Mouse (Mus musculus): ENCODE data around the gene 1700088E04Rik. TPM values are rescaled to one million over a fixed set of nuclear protein-coding genes. Genes with fewer than 3 reads are reported as not detected.

1700088E04Rik gene
- total RNA-seq (2021) (1 to 10 TPM; 5.2 to 9.9 TPM), polyA plus RNA-seq (2012; rRNA removed) (8.1 and 10.8 TPM in 2 replicates)
- long read RNA-seq, partial matches to known transcripts = 2 of 11 reads
- long read RNA-seq, other reads (novel, unspliced or antisense) = 3 of 11 reads

DNA sequence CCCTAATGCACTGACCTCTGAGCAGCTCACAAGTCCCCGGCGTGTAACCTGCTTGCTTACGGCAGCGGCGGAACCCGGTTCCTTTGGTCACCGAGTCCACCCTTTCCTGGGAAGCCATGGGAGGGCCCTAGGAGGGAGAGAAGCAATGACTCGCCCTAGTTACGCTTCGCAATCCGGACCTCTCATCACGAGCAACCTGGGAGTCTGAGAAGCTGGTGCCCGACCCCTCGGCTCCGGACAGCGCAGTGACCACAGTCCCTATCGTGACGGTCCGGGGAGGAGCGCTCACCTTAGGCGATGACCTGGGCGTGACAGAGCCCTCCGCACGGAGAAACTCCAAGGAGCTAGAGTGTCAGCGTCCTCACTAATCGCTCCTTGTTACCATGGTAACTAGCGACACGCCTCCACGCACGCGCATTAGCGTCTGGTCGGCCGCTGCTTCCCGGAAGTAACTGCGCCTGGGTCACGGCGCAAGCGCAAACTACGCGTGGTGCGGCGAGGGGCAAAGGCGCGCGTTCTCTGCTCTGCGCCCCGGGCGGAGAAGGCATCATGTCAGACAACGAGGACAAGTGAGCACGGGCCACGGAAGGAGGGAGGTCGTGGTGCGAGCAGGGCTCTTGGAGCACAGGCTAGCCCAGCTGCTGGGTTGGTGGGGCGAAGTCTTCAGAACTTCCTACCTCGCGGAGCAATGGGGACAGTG, at the start of gene 1700088E04Rik, which contains the start of gene Polr2f:
TSS of gene 1700088E04Rik (minus strand) at position 388 of the 700 bp plus-strand sequence.
TSS of gene Polr2f (plus strand) at position 144 of the 700 bp plus-strand sequence.
- peak; percentile 96 for DNase-seq

DNA sequence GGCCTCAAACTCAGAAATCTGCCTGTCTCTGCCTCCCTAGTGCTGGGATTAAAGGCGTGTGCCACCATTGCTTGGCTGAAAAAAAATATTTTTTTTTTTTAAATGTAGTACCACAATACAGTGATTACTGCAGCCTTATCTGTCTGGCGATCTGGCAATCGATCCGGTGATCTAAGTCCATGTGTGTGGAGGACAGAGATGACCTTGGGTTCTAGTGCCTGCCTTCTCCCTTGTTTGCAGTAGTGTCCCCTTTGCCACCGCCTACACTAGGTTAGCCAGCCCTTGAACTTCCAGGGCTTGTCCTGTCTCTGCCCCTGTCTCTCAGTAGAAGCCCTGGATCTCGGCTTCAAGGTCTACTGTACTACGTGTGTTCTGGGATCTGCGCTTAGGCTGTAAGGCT, 46.8 kb upstream of the 1700088E04Rik start:
- no peak for DNase-seq

DNA sequence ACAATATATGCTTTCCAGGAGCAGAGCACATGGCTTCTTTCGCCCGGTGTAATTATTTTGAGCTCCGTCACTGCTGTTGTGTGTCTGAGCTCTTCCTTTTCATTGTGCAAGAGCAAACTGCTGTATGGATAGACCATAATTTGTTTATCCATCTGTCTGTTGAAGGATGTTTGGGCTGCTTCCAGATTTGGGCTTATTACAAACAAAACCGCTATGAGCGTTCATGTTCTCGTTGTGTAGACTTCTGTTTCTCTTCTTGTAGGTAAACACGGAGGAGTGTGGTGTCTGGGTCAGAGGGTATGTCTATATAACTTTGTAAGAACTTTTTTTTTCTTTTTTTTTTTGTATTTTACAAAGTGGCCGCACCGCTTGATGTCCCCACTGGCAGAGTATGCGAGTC, 44.2 kb upstream of the 1700088E04Rik start:
- DNase-seq = no peak

DNA sequence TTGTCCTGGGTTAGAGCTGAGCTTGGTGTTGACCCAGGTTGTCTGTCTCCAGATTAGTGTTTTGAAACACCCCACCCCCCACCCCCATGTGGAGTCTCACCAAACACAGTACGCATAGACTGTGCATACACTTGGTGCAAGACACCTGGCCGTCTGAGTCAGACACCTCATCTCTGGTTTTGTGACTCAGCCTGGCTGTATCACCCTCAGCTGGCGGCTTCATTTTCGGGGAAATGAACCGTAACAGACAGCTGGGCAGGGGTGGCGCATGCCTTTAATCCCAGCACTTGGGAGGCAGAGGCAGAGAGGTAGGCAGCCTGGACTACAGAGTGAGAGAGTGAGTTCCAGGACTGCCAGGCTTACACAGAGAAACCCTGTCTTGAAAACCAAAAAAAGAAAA, 35.9 kb upstream of the 1700088E04Rik start:
- no peak for DNase-seq

DNA sequence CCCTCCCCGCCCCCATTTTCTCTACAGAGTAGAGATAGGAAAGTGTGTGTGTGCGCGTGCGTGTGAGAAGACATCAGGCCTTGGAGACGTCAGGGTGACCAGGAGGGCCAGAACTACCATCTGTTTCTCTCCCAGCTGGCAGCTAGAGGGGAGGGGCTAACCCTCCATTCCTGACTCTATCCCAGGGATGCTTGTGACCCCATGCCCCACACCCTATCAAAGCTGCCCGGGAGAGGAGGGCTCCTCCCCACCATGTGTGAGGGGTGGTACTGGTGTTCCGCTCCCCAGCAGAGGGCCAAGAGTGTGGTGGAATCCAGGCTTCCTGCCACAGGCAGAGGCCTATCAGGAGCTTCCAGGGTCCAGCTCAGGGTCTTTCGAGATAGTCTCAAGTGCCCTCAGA, 25.7 kb upstream of the 1700088E04Rik start:
- no peak for DNase-seq

DNA sequence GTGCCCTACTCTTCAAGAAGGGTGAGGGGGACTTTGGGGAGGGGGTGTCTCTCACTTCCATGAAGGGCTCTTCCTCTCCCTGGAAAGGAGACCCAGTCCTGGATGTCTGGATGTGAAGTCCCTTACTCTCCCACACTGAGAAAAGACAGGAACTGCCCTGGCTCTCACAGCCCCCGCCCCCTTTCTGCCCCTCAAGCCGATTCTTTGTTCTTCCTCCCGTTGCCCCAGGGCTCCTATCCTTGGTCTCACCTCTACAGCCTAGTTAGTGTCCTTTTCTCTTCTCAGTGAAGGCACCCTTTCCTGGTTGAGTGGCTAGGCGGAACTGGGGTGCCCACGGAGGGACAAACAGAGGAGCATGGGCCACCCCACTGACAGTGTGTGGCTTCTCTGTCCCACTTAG, 24.1 kb upstream of the 1700088E04Rik start, which contains the start of gene Sox10:
TSS of gene Sox10 (minus strand) at position 101 of the 400 bp plus-strand sequence.
- DNase-seq = no peak

DNA sequence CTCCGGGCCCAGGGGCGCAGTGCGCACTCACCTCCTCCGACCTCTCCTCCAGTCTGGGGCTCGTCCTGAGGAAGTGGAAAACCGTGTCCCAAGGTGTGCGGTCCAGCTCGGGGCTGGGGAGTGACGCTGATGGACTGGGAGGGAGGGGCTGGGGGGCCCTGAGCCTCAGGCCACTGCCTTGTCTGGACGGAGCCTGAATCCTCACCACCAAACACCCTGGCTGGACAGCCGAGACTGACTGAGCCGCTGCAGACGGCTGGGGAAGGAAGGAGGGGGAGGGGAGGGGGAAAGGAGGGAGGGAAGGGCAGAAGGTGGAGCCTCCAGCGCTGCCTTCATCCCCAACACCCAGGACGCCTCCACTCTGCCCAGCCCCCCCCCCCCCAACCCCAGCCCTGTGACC, 23.2 kb upstream of the 1700088E04Rik start:
- no peak for DNase-seq

DNA sequence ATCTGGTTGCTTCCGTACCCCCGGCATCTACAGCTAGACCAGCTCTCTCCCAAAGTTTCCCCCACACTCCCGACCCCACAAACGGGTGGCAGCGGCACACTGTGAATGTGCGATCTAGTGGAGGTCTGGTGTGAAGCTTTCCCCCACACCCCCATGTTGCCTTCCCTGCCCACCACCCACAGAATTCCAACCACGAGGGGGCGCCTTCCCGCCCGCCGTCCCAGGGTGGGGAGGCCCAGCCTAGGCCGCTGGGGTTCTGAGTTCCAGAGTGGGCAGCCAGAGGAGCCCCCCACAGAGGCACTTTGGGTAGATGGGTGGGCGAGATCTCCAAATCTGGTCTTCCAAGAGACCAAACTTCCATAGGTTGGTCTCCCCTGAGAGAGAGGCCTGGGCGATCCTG, 21.8 kb upstream of the 1700088E04Rik start:
- DNase-seq = no peak

DNA sequence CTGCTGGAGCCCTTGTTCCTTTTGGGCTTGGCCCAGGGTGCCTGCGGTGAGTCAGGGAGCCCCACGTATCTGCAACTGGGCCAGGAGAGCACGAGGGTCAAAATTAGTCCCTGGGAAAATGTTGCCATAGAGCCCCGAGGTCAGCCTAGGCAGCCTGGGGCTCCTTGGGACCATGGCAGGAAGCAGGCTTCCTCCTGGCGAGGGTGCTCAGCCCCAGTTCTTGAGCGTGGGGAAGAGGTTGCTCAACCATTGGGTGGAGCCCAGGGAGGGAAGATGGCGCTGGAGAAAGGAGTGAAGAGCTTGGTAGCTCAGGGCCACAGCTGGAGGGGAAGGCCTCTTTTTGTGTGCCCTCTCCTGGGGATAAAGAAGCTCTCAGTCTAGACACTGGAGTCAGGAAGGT, 21.2 kb upstream of the 1700088E04Rik start:
- no peak for DNase-seq

DNA sequence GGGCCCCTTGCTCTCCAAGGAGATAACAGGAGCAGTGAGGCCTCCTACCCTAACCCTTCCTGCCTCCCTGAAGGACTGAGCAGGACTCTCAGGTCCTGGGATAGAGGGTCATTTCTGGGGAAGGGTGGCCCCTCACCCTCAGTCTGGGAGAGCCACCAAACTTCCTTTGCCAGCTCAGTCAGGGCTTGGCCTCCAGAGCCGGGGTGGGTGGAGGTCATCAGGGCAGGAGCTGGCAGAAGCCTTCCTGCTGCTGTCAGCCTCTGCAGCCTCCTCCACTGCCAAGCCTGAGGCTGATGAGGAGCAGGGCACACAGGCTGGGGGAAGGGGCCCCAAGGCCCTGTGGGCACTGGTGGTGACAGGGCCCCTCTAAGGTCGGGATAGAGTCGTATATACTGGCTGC, 14.5 kb upstream of the 1700088E04Rik start:
- DNase-seq = peak; percentile 47

DNA sequence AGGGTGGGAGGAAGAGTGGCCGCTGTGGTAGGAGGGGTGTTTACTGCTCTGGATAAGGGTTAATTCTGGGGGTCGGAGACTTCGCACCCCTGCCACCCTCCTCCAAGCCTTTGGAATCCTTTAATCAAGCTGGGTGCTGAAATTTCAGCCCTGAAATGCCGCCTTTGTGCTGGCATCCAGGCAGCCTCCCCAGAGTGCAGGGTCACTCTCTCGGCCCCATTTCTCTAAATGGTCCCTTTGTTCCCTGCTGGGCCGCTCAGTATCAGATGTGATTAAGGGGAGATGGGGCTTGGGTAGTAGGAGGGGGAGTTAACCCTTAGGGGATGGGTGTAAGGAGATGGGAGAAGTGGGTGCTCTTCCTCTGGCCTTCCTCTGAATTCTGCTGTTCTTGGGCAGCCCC, 11.7 kb upstream of the 1700088E04Rik start:
- DNase-seq = no peak

DNA sequence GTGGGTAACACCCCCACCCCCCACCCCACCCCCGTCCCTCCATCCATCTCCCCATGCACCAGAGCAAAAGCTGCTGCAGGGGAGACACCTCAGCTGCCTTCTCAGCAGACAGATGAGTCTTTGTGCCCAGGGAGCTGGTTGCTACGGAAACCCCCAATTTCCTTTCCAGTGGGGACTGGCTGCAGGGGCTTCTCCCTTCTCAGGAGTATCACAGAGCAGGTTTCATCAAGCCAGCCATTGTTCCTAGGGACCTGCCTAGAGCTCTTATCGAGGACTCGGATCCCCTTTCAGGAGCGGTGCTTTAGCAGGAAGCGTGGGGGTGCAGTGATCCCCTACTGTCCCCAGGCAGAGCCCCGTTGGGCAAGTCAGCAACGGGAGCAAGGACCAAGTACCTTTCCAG, 10.8 kb upstream of the 1700088E04Rik start:
- DNase-seq = no peak

DNA sequence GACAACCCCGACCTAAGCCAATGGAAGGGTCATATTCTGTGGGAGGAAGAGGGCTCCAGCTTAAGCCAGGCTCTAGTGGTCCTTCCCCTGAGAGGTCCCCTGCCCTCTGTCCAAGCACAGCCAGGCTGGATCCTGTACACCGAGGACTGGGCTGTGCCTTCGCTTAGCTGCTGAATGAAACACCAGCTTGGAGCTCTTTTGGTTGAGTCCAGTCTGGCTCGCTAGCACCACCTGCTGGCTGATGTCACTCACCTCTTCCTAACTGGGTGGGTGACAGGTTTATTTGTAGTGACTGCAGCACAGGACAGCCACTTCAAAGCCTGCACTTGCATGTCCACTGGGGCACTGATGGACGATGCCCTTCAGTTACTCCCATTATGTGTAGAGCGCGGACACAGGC, 7.5 kb upstream of the 1700088E04Rik start:
- peak; percentile 80 for DNase-seq

DNA sequence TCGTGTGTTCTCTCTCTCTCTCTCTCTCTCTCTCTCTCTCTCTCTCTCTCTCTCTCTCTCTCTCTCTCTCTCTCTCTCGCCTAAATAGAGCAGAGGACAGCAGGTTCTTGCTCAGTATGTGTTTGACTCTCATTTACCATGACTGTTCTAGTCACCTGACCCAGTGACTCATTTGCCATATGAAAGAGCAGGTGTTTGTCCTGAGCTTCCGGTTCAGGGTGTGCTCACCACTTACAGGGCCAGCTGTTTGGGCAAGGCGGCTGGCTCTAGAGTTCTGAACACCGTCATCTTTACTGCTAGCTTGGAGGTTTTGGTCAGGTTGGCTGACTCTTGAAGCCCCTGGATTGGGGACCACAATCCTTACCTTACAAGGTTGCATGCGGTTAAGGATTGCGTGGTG, 4.5 kb upstream of the 1700088E04Rik start:
- no peak for DNase-seq

DNA sequence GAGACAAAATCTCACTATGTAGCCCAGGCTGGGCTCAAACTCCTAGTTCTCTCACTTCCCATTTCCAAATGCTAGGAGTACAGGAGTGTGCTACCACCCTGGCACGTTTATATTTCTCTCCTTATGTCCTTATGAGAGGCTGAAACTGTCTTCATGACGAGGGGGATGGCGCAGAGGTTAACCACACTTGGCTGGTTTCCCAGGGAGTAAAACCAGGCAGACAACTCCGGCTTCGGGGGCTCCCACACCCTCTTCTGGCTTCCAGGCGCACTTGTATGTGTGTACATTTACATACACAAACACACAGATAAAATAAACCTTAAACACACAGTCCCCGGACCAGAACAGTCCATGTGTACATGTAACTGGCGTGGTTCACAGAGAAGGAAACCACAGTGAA, 3.0 kb upstream of the 1700088E04Rik start:
- DNase-seq = no peak

DNA sequence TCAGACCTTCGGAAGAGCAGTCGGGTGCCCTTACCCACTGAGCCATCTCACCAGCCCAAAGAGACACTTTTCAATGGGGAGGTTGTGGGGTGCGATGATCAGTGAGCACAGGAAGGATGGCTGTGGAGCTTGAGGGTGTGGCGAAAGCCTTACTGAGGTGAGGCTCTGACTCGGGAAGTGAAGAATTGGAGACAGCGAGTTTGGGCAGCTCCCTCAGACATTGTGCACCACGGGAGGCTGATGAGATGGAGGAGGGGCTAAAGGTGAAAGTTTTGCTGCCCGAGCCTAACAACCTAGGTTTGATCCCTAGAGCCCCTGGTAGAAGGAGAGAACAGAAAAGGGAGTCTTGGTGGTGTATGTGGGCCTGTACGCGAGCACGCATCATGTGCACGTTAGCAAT, 2.3 kb upstream of the 1700088E04Rik start:
- DNase-seq = no peak

DNA sequence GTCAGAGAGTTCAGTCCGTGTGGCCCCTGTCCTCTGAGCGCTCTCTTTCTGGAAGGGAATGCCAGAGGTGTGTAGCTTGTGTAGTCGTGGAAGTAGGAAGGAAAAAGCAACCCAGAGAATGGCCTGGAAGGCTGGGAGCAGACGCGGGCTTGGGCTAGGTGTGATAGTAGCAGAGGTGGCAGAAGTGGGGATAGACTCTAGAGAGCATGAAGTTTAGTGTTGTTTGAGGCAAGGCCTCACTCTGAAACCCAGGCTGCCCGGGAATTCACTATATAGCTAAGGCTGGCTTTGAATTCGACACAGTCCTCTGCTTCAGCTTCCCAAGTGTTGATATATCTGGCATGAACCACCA, 489 bp upstream of the 1700088E04Rik start:
- DNase-seq = no peak

DNA sequence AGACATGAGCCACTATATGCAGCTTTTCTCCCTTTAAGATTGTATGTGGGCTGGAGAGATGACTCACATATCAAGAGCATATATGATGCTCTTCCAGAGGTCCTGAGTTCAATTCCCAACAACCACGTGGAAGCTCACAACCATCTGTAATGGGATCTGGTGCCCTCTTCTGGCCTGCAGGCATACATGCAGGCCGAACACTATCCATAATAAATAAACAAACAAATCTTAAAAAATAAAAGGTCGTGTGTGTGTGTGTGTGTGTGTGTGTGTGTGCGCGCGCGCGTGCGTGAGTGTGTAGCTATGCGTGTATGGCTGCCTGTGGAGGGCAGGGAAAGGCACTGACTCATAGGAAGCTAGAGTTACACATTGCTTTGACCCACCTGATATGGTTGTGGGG, 1.4 kb downstream of the 1700088E04Rik start:
- no peak for DNase-seq

DNA sequence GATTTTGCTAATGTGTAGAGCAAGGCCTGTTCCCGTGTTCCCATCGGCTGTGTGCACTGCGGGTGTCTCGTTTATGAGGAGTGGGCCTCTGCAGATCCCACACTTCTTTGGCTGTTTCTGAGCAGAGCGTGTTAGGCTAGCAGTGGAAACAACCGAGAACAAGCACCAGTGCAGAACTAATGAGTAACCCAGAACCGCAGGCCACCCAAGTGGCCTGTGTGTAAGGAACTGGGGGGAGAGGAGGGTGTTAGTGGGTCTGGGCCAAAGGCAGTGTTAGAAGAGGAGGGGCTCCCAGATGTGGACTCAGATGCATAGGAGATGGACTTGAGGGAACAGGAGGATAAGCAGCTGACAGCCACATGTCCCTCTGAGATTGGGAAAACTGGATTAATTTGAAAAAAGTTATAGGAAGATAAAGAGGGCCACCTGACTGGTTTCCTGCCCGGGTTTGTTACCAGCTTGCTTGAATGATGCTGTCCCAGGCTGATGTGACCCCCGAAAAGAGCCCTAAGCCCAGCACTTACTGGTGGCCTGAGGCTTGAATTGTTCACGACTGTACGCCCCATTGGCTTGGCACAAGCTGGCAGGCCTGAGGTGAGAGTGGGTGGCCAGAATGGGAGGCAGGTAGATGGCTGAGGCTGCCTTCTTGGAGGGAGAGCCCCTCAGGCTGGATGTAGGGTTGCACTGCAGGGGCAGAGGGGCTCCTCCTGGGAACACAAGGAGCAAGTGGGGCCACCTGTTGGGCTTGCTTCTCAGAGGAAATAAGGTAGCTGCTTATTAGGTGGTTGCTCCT, 5.1 kb downstream of the 1700088E04Rik start:
- DNase-seq = no peak

DNA sequence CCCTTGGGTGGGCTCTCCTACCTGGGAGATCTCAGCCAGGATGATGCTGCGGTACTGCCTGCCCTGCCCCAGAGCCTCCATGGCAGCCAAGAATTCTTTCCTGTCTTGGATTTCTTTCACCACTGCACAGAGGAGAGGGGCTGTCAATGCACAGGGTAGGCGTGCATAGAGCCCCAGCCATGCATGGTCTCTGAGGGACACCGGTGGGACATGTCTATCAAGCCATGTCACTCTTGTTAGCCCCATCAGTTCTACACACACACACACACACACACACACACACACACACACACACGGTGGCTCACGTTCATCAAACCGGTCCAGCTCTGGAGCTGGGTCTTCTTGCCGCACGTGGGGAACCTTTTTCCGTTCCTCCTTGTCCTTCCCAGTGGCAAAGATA, 5.7 kb downstream of the 1700088E04Rik start:
- DNase-seq = no peak

DNA sequence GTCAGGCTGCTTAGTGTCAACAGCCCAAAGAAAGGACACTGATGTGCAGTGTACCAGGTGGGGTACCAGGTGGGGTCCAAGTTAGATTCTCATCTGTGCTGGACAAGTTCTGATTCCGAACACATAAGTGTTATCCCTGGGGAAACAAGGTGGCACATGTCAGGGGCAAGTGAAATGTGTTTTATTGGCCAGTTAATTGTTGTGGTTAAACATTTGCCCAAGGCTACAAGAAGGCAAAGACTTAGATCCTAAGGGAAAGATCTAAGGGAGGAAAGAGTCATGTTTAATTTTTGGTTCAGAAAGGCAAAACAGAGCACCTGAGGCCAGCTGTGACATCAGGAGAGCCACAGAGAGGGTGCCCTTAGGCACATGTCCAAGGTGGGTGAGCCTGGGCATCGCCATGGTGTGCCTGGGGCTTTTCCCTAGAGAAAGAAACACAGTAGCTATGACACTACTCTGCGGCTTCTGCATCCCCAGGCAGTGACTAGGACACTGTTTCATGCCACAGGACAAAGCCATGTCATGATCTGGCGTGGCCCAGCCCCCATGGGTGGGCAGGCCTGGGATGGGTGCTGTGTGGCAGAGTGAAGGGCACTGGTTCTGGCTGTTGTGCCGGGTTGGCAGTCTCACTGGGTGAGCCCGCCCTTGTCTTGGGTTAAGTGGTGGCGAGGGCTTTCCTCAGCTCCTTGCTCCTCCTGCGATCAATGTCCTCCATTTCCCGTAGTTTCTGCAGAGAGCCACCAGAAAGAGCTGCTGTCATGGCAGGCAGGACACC, 6.4 kb downstream of the 1700088E04Rik start:
- DNase-seq = no peak

DNA sequence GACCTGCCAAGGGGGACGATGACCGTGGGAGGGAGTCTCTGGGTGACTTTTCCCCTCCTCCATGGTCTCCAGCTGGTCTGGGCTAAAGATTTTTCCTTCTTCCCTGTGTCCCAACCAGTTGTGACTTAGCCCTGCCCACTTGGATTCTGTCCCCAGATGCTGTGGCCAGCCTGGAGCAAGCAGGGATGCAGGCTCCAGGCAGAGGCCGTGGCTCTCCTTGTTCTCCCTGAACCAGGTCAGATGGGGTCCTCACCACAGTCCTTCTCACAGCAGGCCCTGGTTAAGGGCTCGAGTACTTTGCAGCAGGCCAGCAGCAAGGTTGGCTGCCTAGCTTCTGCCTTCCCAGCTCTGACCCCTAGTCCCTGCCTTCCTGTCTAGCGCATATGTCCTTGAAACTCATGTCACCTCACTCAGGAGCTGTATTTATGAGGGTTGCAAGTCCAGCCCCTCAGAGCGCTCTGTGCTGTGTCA, 7.8 kb downstream of the 1700088E04Rik start:
- peak; percentile 66 for DNase-seq

Data from adrenal gland, adult 2 months (tissue).